Mouse (Mus musculus): ENCODE data around the gene Tnks2. TPM values are rescaled to one million over a fixed set of nuclear protein-coding genes. Genes with fewer than 3 reads are reported as not detected.
A peak's percentile ranks its signal among the peaks of the same experiment; 100 is the strongest.

The Tnks2 gene
- polyA plus RNA-seq, 1 experiment, result 28.9 TPM

- no peaks in the 10 kb centered on the region for H3K4me1 ChIP-seq (ENCODE audit: control insufficient read depth, insufficient read depth, low read length)
- 76% methylated on average over 8 of the region's 8 CpGs for WGBS
- DNase-seq, result no peak
- H3K4me3 ChIP-seq (replicated peaks; ENCODE audit: extremely low read depth, low read depth, low read length), result no peak overlapping the region
- TF ChIP-seq CTCF (IDR thresholded peaks at IDR 0.05; ENCODE audit: insufficient read depth, low read length) (no peak), POLR2A (IDR thresholded peaks at IDR 0.05; ENCODE audit: borderline replicate concordance, extremely low read depth, low read depth, low read length) (no peak)
These were observed 30.6 kb upstream of the Tnks2 start for GRCm38 (mm10) chr19:36803403-36803802.

- 63% methylated on average over 2 of the region's 2 CpGs for WGBS
- TF ChIP-seq POLR2A (IDR thresholded peaks at IDR 0.05; ENCODE audit: borderline replicate concordance, extremely low read depth, low read depth, low read length) (no peak), CTCF (IDR thresholded peaks at IDR 0.05; ENCODE audit: insufficient read depth, low read length) (no peak)
- DNase-seq, result no peak
- no peak overlapping the region for H3K4me3 ChIP-seq (replicated peaks; ENCODE audit: extremely low read depth, low read depth, low read length)
- no peaks in the 10 kb centered on the region for H3K4me1 ChIP-seq (ENCODE audit: control insufficient read depth, insufficient read depth, low read length)
These were observed 27.2 kb upstream of the Tnks2 start for GRCm38 (mm10) chr19:36806842-36807241.

- 48% methylated on average over 21 of the region's 21 CpGs for WGBS
- Histone ChIP-seq H3K4me3 (replicated peaks; ENCODE audit: extremely low read depth, low read depth, low read length) (no peak overlapping the region), H3K4me1 (ENCODE audit: control insufficient read depth, insufficient read depth, low read length) (no peaks in the 10 kb centered on the region; the same call in 1 of the 2 replicates)
- no peak for TF ChIP-seq POLR2A (IDR thresholded peaks at IDR 0.05; ENCODE audit: borderline replicate concordance, extremely low read depth, low read depth, low read length)
- TF ChIP-seq CTCF (IDR thresholded peaks at IDR 0.05; ENCODE audit: insufficient read depth, low read length), result no peak
- DNase-seq, result no peak
These were observed 25.5 kb upstream of the Tnks2 start for GRCm38 (mm10) chr19:36808426-36809105.

- WGBS, result 57% methylated on average over 12 of the region's 12 CpGs
- H3K4me3 ChIP-seq (replicated peaks; ENCODE audit: extremely low read depth, low read depth, low read length), result no peak overlapping the region
- no peaks in the 10 kb centered on the region; the same call in 1 of the 2 replicates for H3K4me1 ChIP-seq (ENCODE audit: control insufficient read depth, insufficient read depth, low read length)
- DNase-seq, result no peak
- TF ChIP-seq CTCF (IDR thresholded peaks at IDR 0.05; ENCODE audit: insufficient read depth, low read length), result no peak
- no peak for TF ChIP-seq POLR2A (IDR thresholded peaks at IDR 0.05; ENCODE audit: borderline replicate concordance, extremely low read depth, low read depth, low read length)
These were observed 24.4 kb upstream of the Tnks2 start for GRCm38 (mm10) chr19:36809476-36810168.

GRCm38 (mm10) chr19:36812011-36812410 lies 22.0 kb upstream of the Tnks2 start:
- no peak for DNase-seq
- peaks cover 3% of the 10 kb centered on the region; the same call in 1 of the 2 replicates for H3K4me1 ChIP-seq (ENCODE audit: control insufficient read depth, insufficient read depth, low read length)
- no peak overlapping the region for H3K4me3 ChIP-seq (replicated peaks; ENCODE audit: extremely low read depth, low read depth, low read length)
- TF ChIP-seq CTCF (IDR thresholded peaks at IDR 0.05; ENCODE audit: insufficient read depth, low read length) (no peak), POLR2A (IDR thresholded peaks at IDR 0.05; ENCODE audit: borderline replicate concordance, extremely low read depth, low read depth, low read length) (no peak)
- WGBS, result 42% methylated on average over 8 of the region's 8 CpGs

- 18% methylated on average over 32 of the region's 32 CpGs for WGBS
- TF ChIP-seq POLR2A (IDR thresholded peaks at IDR 0.05; ENCODE audit: borderline replicate concordance, extremely low read depth, low read depth, low read length), result no peak
- peak; percentile 8; the same call in 1 of the 2 replicates for TF ChIP-seq CTCF (IDR thresholded peaks at IDR 0.05; ENCODE audit: insufficient read depth, low read length)
- Histone ChIP-seq H3K4me1 (ENCODE audit: control insufficient read depth, insufficient read depth, low read length) (peaks cover 5% of the 10 kb centered on the region), H3K4me3 (replicated peaks; ENCODE audit: extremely low read depth, low read depth, low read length) (no peak overlapping the region)
- peak; percentile 30 for DNase-seq
These were observed 18.4 kb upstream of the Tnks2 start for GRCm38 (mm10) chr19:36815396-36816271.

GRCm38 (mm10) chr19:36818141-36818885 lies 15.7 kb upstream of the Tnks2 start:
- 16% methylated on average over 22 of the region's 22 CpGs for WGBS

GRCm38 (mm10) chr19:36819199-36819598 lies 14.8 kb upstream of the Tnks2 start:
- WGBS, result 30% methylated on average over 6 of the region's 6 CpGs
- H3K4me1 ChIP-seq (ENCODE audit: control insufficient read depth, insufficient read depth, low read length), result peaks cover 5% of the 10 kb centered on the region
- no peak for DNase-seq
- no peak overlapping the region for H3K4me3 ChIP-seq (replicated peaks; ENCODE audit: extremely low read depth, low read depth, low read length)
- no peak for TF ChIP-seq CTCF (IDR thresholded peaks at IDR 0.05; ENCODE audit: insufficient read depth, low read length)
- no peak for TF ChIP-seq POLR2A (IDR thresholded peaks at IDR 0.05; ENCODE audit: borderline replicate concordance, extremely low read depth, low read depth, low read length)

More at GRCm38 (mm10) chr19:36818141-36818885, 15.7 kb upstream of the Tnks2 start:
- peak; percentile 36 for DNase-seq
- peak; percentile 25; the same call in 1 of the 2 replicates for TF ChIP-seq POLR2A (IDR thresholded peaks at IDR 0.05; ENCODE audit: borderline replicate concordance, extremely low read depth, low read depth, low read length)
- TF ChIP-seq CTCF (IDR thresholded peaks at IDR 0.05; ENCODE audit: insufficient read depth, low read length), result no peak
- H3K4me1 ChIP-seq (ENCODE audit: control insufficient read depth, insufficient read depth, low read length), result peaks cover 5% of the 10 kb centered on the region
- peak overlapping the region; percentile 92 for H3K4me3 ChIP-seq (replicated peaks; ENCODE audit: extremely low read depth, low read depth, low read length)

Data from lung, adult 2 months (tissue).